Comparison of ENCODE assay signal across 8 mouse cellular contexts in genomic region chr7:4137746-4138145, GRCm38 (mm10). TPM values are rescaled to one million over a fixed set of nuclear protein-coding genes. Genes with fewer than 3 reads are reported as not detected.
A peak's percentile ranks its signal among the peaks of the same experiment; 100 is the strongest.
DNase-seq lines count a peak whose midpoint lies in the region; ATAC-seq and TF ChIP-seq lines count a peak whose summit lies in the region.

No protein-coding gene starts in this region.

- H3K27me3 ChIP-seq in embryonic facial prominence, embryonic 12.5 days = no peaks in the 10 kb centered on the region
- no peaks in the 10 kb centered on the region for H3K27me3 ChIP-seq in hindbrain, embryonic 16.5 days (replicated peaks; ENCODE audit: control insufficient read depth, insufficient read depth, low read length)
- no peaks in the 10 kb centered on the region for H3K27me3 ChIP-seq in midbrain, postnatal 0 days (ENCODE audit: insufficient read depth, low read length)

- H3K9ac ChIP-seq in embryonic facial prominence, embryonic 12.5 days = peak overlapping the region; percentile 82
- peak overlapping the region; percentile 86 for H3K9ac ChIP-seq in hindbrain, embryonic 16.5 days (ENCODE audit: low read depth, low read length)
- peak overlapping the region; percentile 83 for H3K9ac ChIP-seq in midbrain, postnatal 0 days (replicated peaks; ENCODE audit: low read length, poor library complexity, severe bottlenecking)

- H3K4me2 ChIP-seq in embryonic facial prominence, embryonic 12.5 days (replicated peaks) = peak overlapping the region; percentile 90
- peak overlapping the region; percentile 93 for H3K4me2 ChIP-seq in hindbrain, embryonic 16.5 days (ENCODE audit: low read length)
- H3K4me2 ChIP-seq in midbrain, postnatal 0 days (ENCODE audit: low read depth, low read length, poor library complexity, severe bottlenecking) = peak overlapping the region; percentile 89

- 51% methylated on average over 3 of the region's 3 CpGs for WGBS in embryonic facial prominence, embryonic 12.5 days
- WGBS in hindbrain, embryonic 16.5 days = 48% methylated on average over 3 of the region's 3 CpGs
- 48% methylated on average over 3 of the region's 3 CpGs for WGBS in midbrain, postnatal 0 days

- H3K36me3 ChIP-seq in embryonic facial prominence, embryonic 12.5 days = peaks cover 46% of the 10 kb centered on the region
- H3K36me3 ChIP-seq in hindbrain, embryonic 16.5 days (ENCODE audit: control insufficient read depth, insufficient read depth, low read length) = peaks cover 37% of the 10 kb centered on the region
- peaks cover 45% of the 10 kb centered on the region for H3K36me3 ChIP-seq in midbrain, postnatal 0 days (ENCODE audit: insufficient read depth, low read length)

- TF ChIP-seq CTCF in midbrain, postnatal 0 days (IDR thresholded peaks at IDR 0.05) = no peak

- ATAC-seq in embryonic facial prominence, embryonic 12.5 days (ENCODE audit: insufficient number of reproducible peaks, insufficient read depth, low FRiP score, low TSS enrichment) = no peak
- no peak for ATAC-seq in hindbrain, embryonic 16.5 days
- no peak for ATAC-seq in midbrain, postnatal 0 days (ENCODE audit: low FRiP score)

- peaks cover 12% of the 10 kb centered on the region for H3K4me1 ChIP-seq in embryonic facial prominence, embryonic 12.5 days
- H3K4me1 ChIP-seq in hindbrain, embryonic 16.5 days (ENCODE audit: control insufficient read depth, insufficient read depth, low read depth, low read length) = peaks cover 12% of the 10 kb centered on the region
- H3K4me1 ChIP-seq in midbrain, postnatal 0 days (ENCODE audit: insufficient read depth, low read length) = peaks cover 6% of the 10 kb centered on the region; the same call in 1 of the 2 replicates

- peak overlapping the region; percentile 94 for H3K4me3 ChIP-seq in embryonic facial prominence, embryonic 12.5 days
- H3K4me3 ChIP-seq in hindbrain, embryonic 16.5 days (ENCODE audit: low read length) = peak overlapping the region; percentile 78
- H3K4me3 ChIP-seq in midbrain, postnatal 0 days (ENCODE audit: low read depth, low read length) = peak overlapping the region; percentile 79

- H3K27ac ChIP-seq in embryonic facial prominence, embryonic 12.5 days = 0 out of 2 replicates have a peak overlapping the region, but pooled peaks have one; percentile 92
- peak overlapping the region; percentile 99 for H3K27ac ChIP-seq in hindbrain, embryonic 16.5 days (ENCODE audit: low read depth, low read length)
- peak overlapping the region; percentile 98 for H3K27ac ChIP-seq in midbrain, postnatal 0 days (ENCODE audit: low read depth, low read length)

- DNase-seq in layer of hippocampus, adult 9-11 months = peak; percentile 11
- no peak for DNase-seq in layer of hippocampus, adult 9-10 months (ENCODE audit: low spot score)
- DNase-seq in midbrain, postnatal 0 days (ENCODE audit: low spot score) = no peak
- no peak for DNase-seq in adrenal gland, adult 2 months
- DNase-seq in kidney, postnatal 25 days = no peak
- no peak for DNase-seq in layer of hippocampus, adult 18-20 months (ENCODE audit: low spot score in 2 of 2)

- H3K9me3 ChIP-seq in embryonic facial prominence, embryonic 12.5 days = no peaks in the 10 kb centered on the region
- H3K9me3 ChIP-seq in hindbrain, embryonic 16.5 days (ENCODE audit: control insufficient read depth, low read length) = no peaks in the 10 kb centered on the region
- H3K9me3 ChIP-seq in midbrain, postnatal 0 days (ENCODE audit: low read length) = no peaks in the 10 kb centered on the region

RNA-seq across cellular contexts. Expression of gene Leng8, which starts 0.9 kb away (rescaled TPM):
- 80.6 and 80.7 TPM in 2 replicates for polyA plus RNA-seq in embryonic facial prominence, embryonic 12.5 days (2016; fragmentation: Nextera tagmentation; extraction: Ambion mirVana)
- 57.4 and 75.4 TPM in 2 replicates for polyA plus RNA-seq in hindbrain, embryonic 16.5 days (2015; fragmentation: Nextera tagmentation; extraction: Ambion mirVana)
- 176 and 253 TPM in 2 replicates for total RNA-seq in midbrain, postnatal 0 days (2014; rRNA removed)
- 52.7 and 64.1 TPM in 2 replicates for polyA plus RNA-seq in midbrain, postnatal 0 days (2015; fragmentation: Nextera tagmentation; extraction: Ambion mirVana)
- 100 to 1,000 TPM in 1 of 2 experiments, 10 to 100 TPM in 1; 80.7 to 112 TPM for total RNA-seq in adrenal gland, adult 2 months (2021)
- 446 and 516 TPM in 2 replicates for polyA plus RNA-seq in adrenal gland, adult 2 months (2012; rRNA removed)
- total RNA-seq in layer of hippocampus, adult 18-20 months (2021) = 100 to 1,000 TPM; 139 to 159 TPM

RNA-seq across cellular contexts. Expression of gene Leng9, which starts 12.4 kb away (rescaled TPM):
- 2.8 and 4.0 TPM in 2 replicates for polyA plus RNA-seq in embryonic facial prominence, embryonic 12.5 days (2016; fragmentation: Nextera tagmentation; extraction: Ambion mirVana)
- polyA plus RNA-seq in hindbrain, embryonic 16.5 days (2015; fragmentation: Nextera tagmentation; extraction: Ambion mirVana) = 6.0 and 6.8 TPM in 2 replicates
- 3.3 and 4.9 TPM in 2 replicates for total RNA-seq in midbrain, postnatal 0 days (2014; rRNA removed)
- 4.7 and 5.3 TPM in 2 replicates for polyA plus RNA-seq in midbrain, postnatal 0 days (2015; fragmentation: Nextera tagmentation; extraction: Ambion mirVana)
- 1 to 10 TPM; 8.7 to 9.6 TPM for total RNA-seq in adrenal gland, adult 2 months (2021)
- polyA plus RNA-seq in adrenal gland, adult 2 months (2012; rRNA removed) = 13.4 and 14.8 TPM in 2 replicates
- total RNA-seq in layer of hippocampus, adult 18-20 months (2021) = 1 to 10 TPM; 5.1 to 5.9 TPM

RNA-seq across cellular contexts. Expression of gene Ttyh1, which starts 18.5 kb away (rescaled TPM):
- polyA plus RNA-seq in embryonic facial prominence, embryonic 12.5 days (2016; fragmentation: Nextera tagmentation; extraction: Ambion mirVana) = 10.8 and 16.3 TPM in 2 replicates
- 204 and 239 TPM in 2 replicates for polyA plus RNA-seq in hindbrain, embryonic 16.5 days (2015; fragmentation: Nextera tagmentation; extraction: Ambion mirVana)
- 433 and 742 TPM in 2 replicates for total RNA-seq in midbrain, postnatal 0 days (2014; rRNA removed)
- polyA plus RNA-seq in midbrain, postnatal 0 days (2015; fragmentation: Nextera tagmentation; extraction: Ambion mirVana) = 186 and 226 TPM in 2 replicates
- total RNA-seq in adrenal gland, adult 2 months (2021) = 1 to 10 TPM; 1.5 to 3.4 TPM
- 13.3 and 24.3 TPM in 2 replicates for polyA plus RNA-seq in adrenal gland, adult 2 months (2012; rRNA removed)
- 100 to 1,000 TPM; 572 to 597 TPM for total RNA-seq in layer of hippocampus, adult 18-20 months (2021)

RNA-seq across cellular contexts. Expression of gene Cdc42ep5, which starts 26.9 kb away (rescaled TPM):
- 54.8 and 59.5 TPM in 2 replicates for polyA plus RNA-seq in embryonic facial prominence, embryonic 12.5 days (2016; fragmentation: Nextera tagmentation; extraction: Ambion mirVana)
- polyA plus RNA-seq in hindbrain, embryonic 16.5 days (2015; fragmentation: Nextera tagmentation; extraction: Ambion mirVana) = 8.5 and 9.7 TPM in 2 replicates
- 6.6 and 9.7 TPM in 2 replicates for total RNA-seq in midbrain, postnatal 0 days (2014; rRNA removed)
- polyA plus RNA-seq in midbrain, postnatal 0 days (2015; fragmentation: Nextera tagmentation; extraction: Ambion mirVana) = 8.3 and 8.5 TPM in 2 replicates
- 10 to 100 TPM; 26.1 to 36.9 TPM for total RNA-seq in adrenal gland, adult 2 months (2021)
- polyA plus RNA-seq in adrenal gland, adult 2 months (2012; rRNA removed) = 108 and 143 TPM in 2 replicates
- total RNA-seq in layer of hippocampus, adult 18-20 months (2021) = 1 to 10 TPM; 1.3 to 1.9 TPM
